Mouse (Mus musculus) brain, embryonic 14.5 days (tissue): ENCODE results near the gene Hyal3. TPM values are rescaled to one million over a fixed set of nuclear protein-coding genes. Genes with fewer than 3 reads are reported as not detected.

Source experiments
- DNase-seq: peaks from one replicate; pipeline ENCODE4 v3.0.0-alpha.2; 2011; ENCODE audit warnings: low read depth
- CTCF ChIP-seq: fragments of 200-500 bp; IDR thresholded peaks from 2 replicates; pipeline ENCODE4 v1.5.1; 2012; ENCODE audit warnings: inconsistent platforms, mild to moderate bottlenecking, moderate library complexity, borderline replicate concordance; ENCODE audit not compliant: insufficient read depth, insufficient read length; ENCODE audit errors: extremely low read depth
- POLR2A ChIP-seq: fragments of 200-500 bp; IDR thresholded peaks from 2 replicates; pipeline ENCODE4 v1.6.1; 2012; ENCODE audit warnings: mild to moderate bottlenecking, inconsistent platforms, borderline replicate concordance; ENCODE audit not compliant: poor library complexity, insufficient read depth, insufficient read length, severe bottlenecking; ENCODE audit errors: extremely low read depth
- polyA plus RNA-seq: library from polyadenylated mRNA; depleted of rRNA; stranded (reverse); fragments of >200 nt; gene quantifications from 2 replicates; pipeline ENCODE4 v1.2.3, GENCODE M21; 2012

Gene Hyal3
- polyA plus RNA-seq, 1 experiment: 1.6 TPM

GRCm38 (mm10) chr9:107587833-107588639, 7.4 kb downstream of the Hyal3 start:
- no peak for TF ChIP-seq POLR2A
- no peak for TF ChIP-seq CTCF
- peak; percentile 56 for DNase-seq

GRCm38 (mm10) chr9:107590058-107590772, 9.6 kb downstream of the Hyal3 start:
- DNase-seq: no peak
- no peak for TF ChIP-seq POLR2A
- no peak for TF ChIP-seq CTCF

GRCm38 (mm10) chr9:107590773-107591060, 10.1 kb downstream of the Hyal3 start:
- no peak for DNase-seq
- TF ChIP-seq CTCF: no peak
- no peak for TF ChIP-seq POLR2A

DNA sequence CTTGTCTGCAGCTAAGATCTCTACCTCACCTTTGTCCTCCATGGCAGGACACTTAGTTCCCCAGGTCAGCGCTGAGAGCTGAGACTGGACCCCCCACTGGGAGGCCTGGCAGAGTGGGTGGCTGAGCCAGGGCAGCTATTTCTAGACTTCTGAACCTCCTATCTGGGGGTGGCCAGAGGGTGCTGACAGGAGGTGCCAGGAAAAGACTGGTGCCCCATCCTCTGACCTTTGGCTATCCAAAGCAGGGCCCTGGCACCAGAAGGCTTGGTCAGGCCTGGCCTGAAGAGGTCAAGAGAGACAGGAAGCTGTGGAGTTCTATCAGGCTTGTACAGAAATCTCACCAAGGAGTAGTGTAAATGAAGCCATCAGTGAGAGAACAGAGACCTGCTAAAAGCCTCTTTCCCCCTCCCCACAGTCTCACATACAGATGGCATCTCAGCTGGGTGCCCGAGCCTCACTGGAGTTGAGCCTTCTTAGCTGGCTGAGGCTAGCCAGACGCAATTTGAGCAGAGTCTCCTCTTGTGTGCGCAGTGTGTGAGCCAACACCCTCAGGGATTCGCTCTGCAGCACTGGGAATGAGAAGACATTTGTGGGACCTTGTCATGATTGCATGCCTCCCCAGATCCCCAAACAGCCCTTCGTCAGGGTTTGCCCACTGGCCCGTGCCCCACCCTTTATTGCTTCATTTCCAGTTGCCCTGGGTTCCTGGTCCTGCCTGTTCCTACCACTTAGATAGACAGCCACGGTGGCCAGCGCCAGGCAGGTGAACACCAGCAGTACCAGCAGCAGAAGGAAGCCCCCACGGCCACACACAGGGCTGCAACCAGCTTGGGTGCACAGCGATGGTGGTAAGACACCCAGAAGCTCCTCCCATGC, 12.7 kb downstream of the Hyal3 start:
- TF ChIP-seq POLR2A (no peak), CTCF (no peak)
- DNase-seq: peak; percentile 56

DNA sequence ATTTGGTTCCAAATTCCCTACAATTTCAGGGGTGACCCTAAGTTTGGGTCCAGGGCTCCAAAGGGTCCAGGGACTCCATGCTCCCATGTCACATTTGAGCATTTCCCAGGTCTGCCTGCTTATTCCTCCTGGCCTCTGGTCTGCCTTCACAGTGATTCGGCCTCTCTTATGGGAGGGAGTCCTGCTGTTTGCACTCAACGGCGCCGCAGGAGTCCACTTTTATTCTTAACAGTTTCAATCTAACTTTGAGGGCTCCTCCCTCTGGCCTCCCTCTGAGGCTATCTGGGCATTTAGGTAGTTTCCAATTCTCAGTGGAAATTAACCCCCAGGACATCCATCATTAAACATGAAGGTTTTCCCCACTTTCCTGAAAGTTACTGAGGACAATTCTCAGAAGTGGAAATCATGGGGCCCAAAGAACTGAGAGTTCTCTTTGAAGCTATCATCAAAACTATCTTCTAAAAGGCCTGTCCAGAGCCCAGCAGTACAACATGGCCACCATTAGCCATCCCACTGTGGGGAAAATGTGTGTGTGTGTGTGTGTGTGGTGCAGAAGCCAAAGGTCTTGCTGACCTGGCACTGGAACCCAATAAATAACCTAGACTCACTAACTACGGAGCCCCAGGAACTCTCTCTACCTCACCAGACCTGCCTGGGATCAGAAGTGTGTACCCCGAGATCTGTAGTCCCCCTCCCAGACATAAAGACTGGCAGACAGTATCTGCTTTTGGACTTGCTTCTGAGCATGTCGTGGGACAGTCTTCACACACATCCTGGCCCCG, 13.9 kb downstream of the Hyal3 start:
- TF ChIP-seq CTCF: no peak
- DNase-seq: no peak

GRCm38 (mm10) chr9:107596619-107597569, 16.3 kb downstream of the Hyal3 start:
- TF ChIP-seq POLR2A (no peak), CTCF (no peak)

DNA sequence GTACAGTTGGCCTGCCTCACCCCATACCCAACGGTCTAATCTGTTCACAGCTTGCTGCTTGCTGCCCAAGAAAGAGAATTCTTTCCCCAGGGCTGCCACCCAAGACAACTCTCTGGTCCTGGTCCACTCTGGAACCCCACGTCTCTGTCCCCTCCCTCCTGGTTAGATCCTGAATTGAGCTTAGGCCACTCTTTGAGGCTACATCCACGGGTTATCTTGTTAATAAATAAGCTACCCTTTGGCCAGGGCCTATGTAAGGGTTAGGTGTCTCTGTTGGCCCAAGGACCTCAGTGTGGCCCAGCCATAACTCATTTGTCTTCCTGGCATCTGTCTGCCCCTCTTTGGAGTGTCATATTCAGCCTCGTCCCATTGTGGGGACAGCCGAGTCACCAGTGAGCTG, 17.8 kb downstream of the Hyal3 start:
- TF ChIP-seq CTCF (no peak), POLR2A (no peak)
- no peak for DNase-seq

More at GRCm38 (mm10) chr9:107596619-107597569, 16.3 kb downstream of the Hyal3 start:
- no peak for DNase-seq

DNA sequence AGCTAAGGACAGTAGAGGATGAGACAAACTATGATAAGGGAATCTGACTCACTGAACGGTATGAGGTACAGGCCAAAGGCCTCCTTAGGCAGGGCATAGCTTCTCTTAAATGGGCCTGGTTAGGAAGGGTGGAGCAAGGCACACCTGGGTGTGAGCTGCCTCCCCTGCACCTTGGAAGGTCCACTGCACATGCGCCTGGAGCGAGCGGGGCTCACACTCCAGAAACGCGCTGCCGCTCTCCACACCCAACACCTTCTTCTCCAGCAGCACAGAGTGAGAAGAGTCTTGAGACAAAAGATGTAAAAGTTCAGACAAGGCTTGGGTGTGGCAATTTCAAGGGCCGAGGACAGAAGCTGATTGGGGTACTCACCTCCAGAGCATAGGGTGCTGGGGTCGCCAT, 18.8 kb downstream of the Hyal3 start:
- DNase-seq: no peak
- TF ChIP-seq POLR2A: no peak

DNA sequence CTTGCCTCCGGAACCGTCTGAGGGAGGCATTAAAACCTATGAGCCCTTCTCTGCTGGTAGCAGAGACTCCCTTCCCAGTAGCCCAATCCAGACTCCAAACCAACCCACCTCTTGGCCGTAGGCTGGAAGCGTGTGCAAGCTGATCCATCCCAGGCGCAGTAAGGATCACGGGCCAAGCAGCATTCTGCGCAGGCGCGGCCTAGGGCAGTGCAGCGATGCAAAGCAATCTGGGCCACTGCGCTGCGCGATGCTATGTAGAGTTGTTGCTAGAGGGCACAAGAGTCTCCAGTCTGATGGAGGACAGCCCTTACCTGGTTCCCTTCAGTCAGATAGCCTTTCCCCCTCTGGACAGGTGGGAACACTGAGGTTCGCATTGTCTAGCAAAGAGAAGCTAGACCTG, 19.2 kb downstream of the Hyal3 start:
- TF ChIP-seq POLR2A (no peak), CTCF (no peak)
- DNase-seq: no peak

GRCm38 (mm10) chr9:107600745-107601144, 20.1 kb downstream of the Hyal3 start:
- TF ChIP-seq CTCF (no peak), POLR2A (no peak)
- no peak for DNase-seq

GRCm38 (mm10) chr9:107601275-107601674, 20.7 kb downstream of the Hyal3 start:
- no peak for DNase-seq
- TF ChIP-seq POLR2A: no peak
- TF ChIP-seq CTCF: no peak
